Mouse (Mus musculus): ENCODE data around the gene Pde3a. TPM values are rescaled to one million over a fixed set of nuclear protein-coding genes. Genes with fewer than 3 reads are reported as not detected.

The Pde3a gene
- polyA plus RNA-seq, 1 experiment from 2014 or later, result 5.5 TPM

- no peaks in the 10 kb centered on the region for H3K36me3 ChIP-seq
- H3K4me3 ChIP-seq (replicated peaks), result no peak overlapping the region
- no peak overlapping the region for H3K4me2 ChIP-seq
- H3K9me3 ChIP-seq, result no peaks in the 10 kb centered on the region
- no peaks in the 10 kb centered on the region for H3K27me3 ChIP-seq
- H3K27ac ChIP-seq, result no peak overlapping the region
- WGBS, result 55% methylated on average over 2 of the region's 2 CpGs
- no peak overlapping the region for H3K9ac ChIP-seq (replicated peaks)
- no peak for ATAC-seq (ENCODE audit: insufficient number of reproducible peaks, insufficient read depth, low FRiP score, low TSS enrichment, low read depth)
- H3K4me1 ChIP-seq (replicated peaks), result no peaks in the 10 kb centered on the region
These were observed 82.4 kb downstream of the Pde3a start for GRCm38 (mm10) chr6:141331464-141331863.

GRCm38 (mm10) chr6:141332613-141333165, 83.6 kb downstream of the Pde3a start:
- no peak overlapping the region for H3K9ac ChIP-seq (replicated peaks)
- ATAC-seq (ENCODE audit: insufficient number of reproducible peaks, insufficient read depth, low FRiP score, low TSS enrichment, low read depth), result no peak
- 93% methylated on average over 4 of the region's 4 CpGs for WGBS
- no peaks in the 10 kb centered on the region for H3K36me3 ChIP-seq
- H3K4me2 ChIP-seq, result no peak overlapping the region
- H3K9me3 ChIP-seq, result no peaks in the 10 kb centered on the region
- H3K4me1 ChIP-seq (replicated peaks), result no peaks in the 10 kb centered on the region
- no peak overlapping the region for H3K27ac ChIP-seq
- H3K4me3 ChIP-seq (replicated peaks), result no peak overlapping the region
- no peaks in the 10 kb centered on the region for H3K27me3 ChIP-seq

GRCm38 (mm10) chr6:141333245-141333644, 84.2 kb downstream of the Pde3a start:
- no peaks in the 10 kb centered on the region for H3K36me3 ChIP-seq
- no peak for ATAC-seq (ENCODE audit: insufficient number of reproducible peaks, insufficient read depth, low FRiP score, low TSS enrichment, low read depth)
- no peak overlapping the region for H3K9ac ChIP-seq (replicated peaks)
- WGBS, result 69% methylated on average over 3 of the region's 3 CpGs
- no peak overlapping the region for H3K4me3 ChIP-seq (replicated peaks)
- no peak overlapping the region for H3K27ac ChIP-seq
- H3K9me3 ChIP-seq, result no peaks in the 10 kb centered on the region
- no peaks in the 10 kb centered on the region for H3K27me3 ChIP-seq
- H3K4me1 ChIP-seq (replicated peaks), result no peaks in the 10 kb centered on the region
- no peak overlapping the region for H3K4me2 ChIP-seq

- H3K36me3 ChIP-seq, result no peaks in the 10 kb centered on the region
- no peaks in the 10 kb centered on the region for H3K27me3 ChIP-seq
- H3K4me2 ChIP-seq, result no peak overlapping the region
- H3K4me1 ChIP-seq (replicated peaks), result no peaks in the 10 kb centered on the region
- no peaks in the 10 kb centered on the region for H3K9me3 ChIP-seq
- no peak for ATAC-seq (ENCODE audit: insufficient number of reproducible peaks, insufficient read depth, low FRiP score, low TSS enrichment, low read depth)
- H3K4me3 ChIP-seq (replicated peaks), result no peak overlapping the region
- H3K9ac ChIP-seq (replicated peaks), result no peak overlapping the region
- H3K27ac ChIP-seq, result no peak overlapping the region
- 88% methylated on average over 1 of the region's 1 CpGs for WGBS
These were observed 86.8 kb downstream of the Pde3a start for GRCm38 (mm10) chr6:141335878-141336277.

GRCm38 (mm10) chr6:141336438-141336837, 87.4 kb downstream of the Pde3a start:
- Histone ChIP-seq H3K9me3 (no peaks in the 10 kb centered on the region), H3K36me3 (no peaks in the 10 kb centered on the region), H3K27ac (no peak overlapping the region), H3K4me3 (replicated peaks) (no peak overlapping the region), H3K27me3 (no peaks in the 10 kb centered on the region), H3K4me1 (replicated peaks) (no peaks in the 10 kb centered on the region), H3K9ac (replicated peaks) (no peak overlapping the region), H3K4me2 (no peak overlapping the region)
- ATAC-seq (ENCODE audit: insufficient number of reproducible peaks, insufficient read depth, low FRiP score, low TSS enrichment, low read depth), result no peak
- WGBS, result 68% methylated on average over 4 of the region's 4 CpGs

GRCm38 (mm10) chr6:141337673-141338072, 88.6 kb downstream of the Pde3a start:
- no peaks in the 10 kb centered on the region for H3K27me3 ChIP-seq
- no peak for ATAC-seq (ENCODE audit: insufficient number of reproducible peaks, insufficient read depth, low FRiP score, low TSS enrichment, low read depth)
- no peaks in the 10 kb centered on the region for H3K9me3 ChIP-seq
- H3K9ac ChIP-seq (replicated peaks), result no peak overlapping the region
- H3K4me1 ChIP-seq (replicated peaks), result no peaks in the 10 kb centered on the region
- no peak overlapping the region for H3K27ac ChIP-seq
- H3K4me2 ChIP-seq, result no peak overlapping the region
- no peak overlapping the region for H3K4me3 ChIP-seq (replicated peaks)
- 53% methylated on average over 8 of the region's 8 CpGs for WGBS
- no peaks in the 10 kb centered on the region for H3K36me3 ChIP-seq

- H3K27ac ChIP-seq, result no peak overlapping the region
- H3K9ac ChIP-seq (replicated peaks), result no peak overlapping the region
- ATAC-seq (ENCODE audit: insufficient number of reproducible peaks, insufficient read depth, low FRiP score, low TSS enrichment, low read depth), result no peak
- WGBS, result 65% methylated on average over 2 of the region's 2 CpGs
- H3K4me3 ChIP-seq (replicated peaks), result no peak overlapping the region
- H3K4me1 ChIP-seq (replicated peaks), result no peaks in the 10 kb centered on the region
- H3K9me3 ChIP-seq, result no peaks in the 10 kb centered on the region
- H3K27me3 ChIP-seq, result no peaks in the 10 kb centered on the region
- no peak overlapping the region for H3K4me2 ChIP-seq
- no peaks in the 10 kb centered on the region for H3K36me3 ChIP-seq
These were observed 92.3 kb downstream of the Pde3a start for GRCm38 (mm10) chr6:141341385-141341784.

GRCm38 (mm10) chr6:141347870-141348269, 98.8 kb downstream of the Pde3a start:
- H3K4me2 ChIP-seq, result no peak overlapping the region
- no peak overlapping the region for H3K9ac ChIP-seq (replicated peaks)
- H3K36me3 ChIP-seq, result no peaks in the 10 kb centered on the region
- H3K27ac ChIP-seq, result no peak overlapping the region
- no peak for ATAC-seq (ENCODE audit: insufficient number of reproducible peaks, insufficient read depth, low FRiP score, low TSS enrichment, low read depth)
- no peaks in the 10 kb centered on the region for H3K9me3 ChIP-seq
- H3K27me3 ChIP-seq, result no peaks in the 10 kb centered on the region
- H3K4me1 ChIP-seq (replicated peaks), result no peaks in the 10 kb centered on the region
- no peak overlapping the region for H3K4me3 ChIP-seq (replicated peaks)
- 78% methylated on average over 4 of the region's 4 CpGs for WGBS

- Histone ChIP-seq H3K36me3 (no peaks in the 10 kb centered on the region), H3K27me3 (no peaks in the 10 kb centered on the region), H3K4me2 (no peak overlapping the region), H3K9ac (replicated peaks) (no peak overlapping the region), H3K27ac (no peak overlapping the region), H3K4me3 (replicated peaks) (no peak overlapping the region), H3K4me1 (replicated peaks) (no peaks in the 10 kb centered on the region), H3K9me3 (no peaks in the 10 kb centered on the region)
- 83% methylated on average over 9 of the region's 9 CpGs for WGBS
- ATAC-seq (ENCODE audit: insufficient number of reproducible peaks, insufficient read depth, low FRiP score, low TSS enrichment, low read depth), result no peak
These were observed 99.5 kb downstream of the Pde3a start for GRCm38 (mm10) chr6:141348542-141348941.

- 44% methylated on average over 5 of the region's 5 CpGs for WGBS
- no peaks in the 10 kb centered on the region for H3K9me3 ChIP-seq
These were observed 101.2 kb downstream of the Pde3a start for GRCm38 (mm10) chr6:141350261-141350660.

GRCm38 (mm10) chr6:141352277-141352676, 103.2 kb downstream of the Pde3a start:
- Histone ChIP-seq H3K4me3 (replicated peaks) (no peak overlapping the region), H3K27ac (no peak overlapping the region), H3K36me3 (no peaks in the 10 kb centered on the region), H3K4me1 (replicated peaks) (no peaks in the 10 kb centered on the region), H3K4me2 (no peak overlapping the region), H3K27me3 (no peaks in the 10 kb centered on the region), H3K9ac (replicated peaks) (no peak overlapping the region), H3K9me3 (no peaks in the 10 kb centered on the region)
- 63% methylated on average over 6 of the region's 6 CpGs for WGBS
- ATAC-seq (ENCODE audit: insufficient number of reproducible peaks, insufficient read depth, low FRiP score, low TSS enrichment, low read depth), result no peak

More at GRCm38 (mm10) chr6:141350261-141350660, 101.2 kb downstream of the Pde3a start:
- H3K4me1 ChIP-seq (replicated peaks), result no peaks in the 10 kb centered on the region
- no peaks in the 10 kb centered on the region for H3K27me3 ChIP-seq
- H3K4me3 ChIP-seq (replicated peaks), result no peak overlapping the region
- no peaks in the 10 kb centered on the region for H3K36me3 ChIP-seq
- H3K27ac ChIP-seq, result no peak overlapping the region
- ATAC-seq (ENCODE audit: insufficient number of reproducible peaks, insufficient read depth, low FRiP score, low TSS enrichment, low read depth), result no peak
- no peak overlapping the region for H3K4me2 ChIP-seq
- no peak overlapping the region for H3K9ac ChIP-seq (replicated peaks)

- WGBS, result 82% methylated on average over 3 of the region's 3 CpGs
- no peak overlapping the region for H3K4me2 ChIP-seq
- H3K36me3 ChIP-seq, result no peaks in the 10 kb centered on the region
- no peaks in the 10 kb centered on the region for H3K27me3 ChIP-seq
- peaks cover 5% of the 10 kb centered on the region for H3K4me1 ChIP-seq (replicated peaks)
- no peak for ATAC-seq (ENCODE audit: insufficient number of reproducible peaks, insufficient read depth, low FRiP score, low TSS enrichment, low read depth)
- H3K4me3 ChIP-seq (replicated peaks), result no peak overlapping the region
- H3K27ac ChIP-seq, result no peak overlapping the region
- H3K9ac ChIP-seq (replicated peaks), result no peak overlapping the region
- no peaks in the 10 kb centered on the region for H3K9me3 ChIP-seq
These were observed 114.6 kb downstream of the Pde3a start for GRCm38 (mm10) chr6:141363664-141364063.
